Mouse (Mus musculus): ENCODE measurements around the gene Ldb2. TPM values are rescaled to one million over a fixed set of nuclear protein-coding genes. Genes with fewer than 3 reads are reported as not detected.

Gene Ldb2
- polyA plus RNA-seq, 1 experiment from 2014 or later, result 68.9 TPM

GRCm38 (mm10) chr5:44759178-44759577 is 40.3 kb downstream of the Ldb2 start:
- Histone ChIP-seq H3K36me3 (no peaks in the 10 kb centered on the region), H3K4me3 (replicated peaks) (no peak overlapping the region), H3K9ac (replicated peaks) (no peak overlapping the region), H3K27me3 (replicated peaks) (no peaks in the 10 kb centered on the region), H3K4me2 (no peak overlapping the region), H3K27ac (replicated peaks) (no peak overlapping the region), H3K4me1 (no peaks in the 10 kb centered on the region), H3K9me3 (replicated peaks) (no peaks in the 10 kb centered on the region)
- 79% methylated on average over 4 of the region's 4 CpGs for WGBS
- no peak for ATAC-seq (ENCODE audit: low FRiP score)

- H3K4me1 ChIP-seq, result no peaks in the 10 kb centered on the region
- H3K4me2 ChIP-seq, result no peak overlapping the region
- no peak for ATAC-seq (ENCODE audit: low FRiP score)
- WGBS, result 32% methylated on average over 1 of the region's 1 CpGs
- no peaks in the 10 kb centered on the region for H3K9me3 ChIP-seq (replicated peaks)
- H3K36me3 ChIP-seq, result no peaks in the 10 kb centered on the region
- H3K27me3 ChIP-seq (replicated peaks), result no peaks in the 10 kb centered on the region
- no peak overlapping the region for H3K4me3 ChIP-seq (replicated peaks)
- H3K9ac ChIP-seq (replicated peaks), result no peak overlapping the region
- H3K27ac ChIP-seq (replicated peaks), result no peak overlapping the region
Measured at GRCm38 (mm10) chr5:44754156-44754910, 45.1 kb downstream of the Ldb2 start.

- Histone ChIP-seq H3K4me2 (no peak overlapping the region), H3K27ac (replicated peaks) (no peak overlapping the region), H3K36me3 (no peaks in the 10 kb centered on the region), H3K27me3 (replicated peaks) (no peaks in the 10 kb centered on the region), H3K9me3 (replicated peaks) (no peaks in the 10 kb centered on the region), H3K4me1 (no peaks in the 10 kb centered on the region), H3K4me3 (replicated peaks) (no peak overlapping the region), H3K9ac (replicated peaks) (no peak overlapping the region)
- no peak for ATAC-seq (ENCODE audit: low FRiP score)
- WGBS, result 96% methylated on average over 1 of the region's 1 CpGs
Measured at GRCm38 (mm10) chr5:44745706-44746105, 53.8 kb downstream of the Ldb2 start.

GRCm38 (mm10) chr5:44736366-44736765 is 63.1 kb downstream of the Ldb2 start:
- no peak for ATAC-seq (ENCODE audit: low FRiP score)
- Histone ChIP-seq H3K27ac (replicated peaks) (no peak overlapping the region), H3K27me3 (replicated peaks) (no peaks in the 10 kb centered on the region), H3K4me3 (replicated peaks) (no peak overlapping the region), H3K4me2 (no peak overlapping the region), H3K9me3 (replicated peaks) (no peaks in the 10 kb centered on the region), H3K4me1 (no peaks in the 10 kb centered on the region), H3K36me3 (no peaks in the 10 kb centered on the region), H3K9ac (replicated peaks) (no peak overlapping the region)
- WGBS, result 96% methylated on average over 3 of the region's 3 CpGs

- 91% methylated on average over 3 of the region's 3 CpGs for WGBS
- Histone ChIP-seq H3K4me1 (0 out of 2 replicates have a peak, but pooled peaks cover 2% of the 10 kb centered on the region), H3K36me3 (no peaks in the 10 kb centered on the region), H3K9ac (replicated peaks) (no peak overlapping the region), H3K4me3 (replicated peaks) (no peak overlapping the region), H3K4me2 (no peak overlapping the region), H3K27ac (replicated peaks) (no peak overlapping the region), H3K9me3 (replicated peaks) (no peaks in the 10 kb centered on the region), H3K27me3 (replicated peaks) (no peaks in the 10 kb centered on the region)
- ATAC-seq (ENCODE audit: low FRiP score), result no peak
Measured at GRCm38 (mm10) chr5:44734131-44734723, 65.3 kb downstream of the Ldb2 start.

- WGBS, result 84% methylated on average over 8 of the region's 8 CpGs
- 0 out of 2 replicates have a peak, but pooled peaks cover 6% of the 10 kb centered on the region for H3K4me1 ChIP-seq
- ATAC-seq (ENCODE audit: low FRiP score), result no peak
- no peaks in the 10 kb centered on the region for H3K27me3 ChIP-seq (replicated peaks)
- no peaks in the 10 kb centered on the region for H3K36me3 ChIP-seq
- no peak overlapping the region for H3K4me3 ChIP-seq (replicated peaks)
- H3K9me3 ChIP-seq (replicated peaks), result no peaks in the 10 kb centered on the region
- H3K4me2 ChIP-seq, result no peak overlapping the region
- H3K9ac ChIP-seq (replicated peaks), result no peak overlapping the region
- no peak overlapping the region for H3K27ac ChIP-seq (replicated peaks)
Measured at GRCm38 (mm10) chr5:44729646-44730310, 69.7 kb downstream of the Ldb2 start.

GRCm38 (mm10) chr5:44727995-44728394 is 71.5 kb downstream of the Ldb2 start:
- Histone ChIP-seq H3K36me3 (no peaks in the 10 kb centered on the region), H3K4me1 (0 out of 2 replicates have a peak, but pooled peaks cover 6% of the 10 kb centered on the region), H3K4me3 (replicated peaks) (no peak overlapping the region), H3K4me2 (no peak overlapping the region), H3K9ac (replicated peaks) (no peak overlapping the region), H3K27me3 (replicated peaks) (no peaks in the 10 kb centered on the region), H3K27ac (replicated peaks) (no peak overlapping the region), H3K9me3 (replicated peaks) (no peaks in the 10 kb centered on the region)
- ATAC-seq (ENCODE audit: low FRiP score), result no peak
- 95% methylated on average over 11 of the region's 11 CpGs for WGBS

- Histone ChIP-seq H3K9me3 (replicated peaks) (no peaks in the 10 kb centered on the region), H3K4me3 (replicated peaks) (no peak overlapping the region), H3K4me1 (0 out of 2 replicates have a peak, but pooled peaks cover 6% of the 10 kb centered on the region), H3K9ac (replicated peaks) (no peak overlapping the region), H3K4me2 (peak overlapping the region; percentile 0; the same call in 1 of the 2 replicates), H3K36me3 (no peaks in the 10 kb centered on the region), H3K27me3 (replicated peaks) (no peaks in the 10 kb centered on the region), H3K27ac (replicated peaks) (no peak overlapping the region)
- 68% methylated on average over 14 of the region's 14 CpGs for WGBS
- ATAC-seq (ENCODE audit: low FRiP score), result no peak; the same call in 1 of the 2 replicates
Measured at GRCm38 (mm10) chr5:44726546-44727476, 72.7 kb downstream of the Ldb2 start.

- no peaks in the 10 kb centered on the region for H3K9me3 ChIP-seq (replicated peaks)
- H3K27me3 ChIP-seq (replicated peaks), result no peaks in the 10 kb centered on the region
- no peak overlapping the region for H3K9ac ChIP-seq (replicated peaks)
- 0 out of 2 replicates have a peak, but pooled peaks cover 6% of the 10 kb centered on the region for H3K4me1 ChIP-seq
- no peak for ATAC-seq (ENCODE audit: low FRiP score)
- no peak overlapping the region for H3K4me3 ChIP-seq (replicated peaks)
- no peaks in the 10 kb centered on the region for H3K36me3 ChIP-seq
- H3K27ac ChIP-seq (replicated peaks), result no peak overlapping the region
- WGBS, result 91% methylated on average over 2 of the region's 2 CpGs
- no peak overlapping the region for H3K4me2 ChIP-seq
Measured at GRCm38 (mm10) chr5:44725501-44725900, 74.0 kb downstream of the Ldb2 start.

GRCm38 (mm10) chr5:44719872-44720271 is 79.6 kb downstream of the Ldb2 start:
- H3K4me1 ChIP-seq, result peaks cover 3% of the 10 kb centered on the region
- H3K27ac ChIP-seq (replicated peaks), result no peak overlapping the region
- H3K9ac ChIP-seq (replicated peaks), result no peak overlapping the region
- H3K4me2 ChIP-seq, result no peak overlapping the region
- no peaks in the 10 kb centered on the region for H3K9me3 ChIP-seq (replicated peaks)
- 92% methylated on average over 1 of the region's 1 CpGs for WGBS
- ATAC-seq (ENCODE audit: low FRiP score), result no peak
- H3K36me3 ChIP-seq, result no peaks in the 10 kb centered on the region
- no peaks in the 10 kb centered on the region for H3K27me3 ChIP-seq (replicated peaks)
- no peak overlapping the region for H3K4me3 ChIP-seq (replicated peaks)

GRCm38 (mm10) chr5:44714508-44714907 is 85.0 kb downstream of the Ldb2 start:
- Histone ChIP-seq H3K4me2 (no peak overlapping the region), H3K9me3 (replicated peaks) (no peaks in the 10 kb centered on the region), H3K27me3 (replicated peaks) (no peaks in the 10 kb centered on the region), H3K9ac (replicated peaks) (no peak overlapping the region), H3K4me3 (replicated peaks) (no peak overlapping the region), H3K27ac (replicated peaks) (0 out of 2 replicates have a peak overlapping the region, but pooled peaks have one; percentile 33), H3K4me1 (peaks cover 31% of the 10 kb centered on the region), H3K36me3 (no peaks in the 10 kb centered on the region)
- ATAC-seq (ENCODE audit: low FRiP score), result no peak
- 42% methylated on average over 4 of the region's 4 CpGs for WGBS

Data from neural tube, embryonic 15.5 days (tissue).